8 mouse cellular contexts compared by ENCODE assay signal in genomic region chr11:50236540-50236936, GRCm38 (mm10). TPM values are rescaled to one million over a fixed set of nuclear protein-coding genes. Genes with fewer than 3 reads are reported as not detected.
DNase-seq lines count a peak whose midpoint lies in the region; ATAC-seq and TF ChIP-seq lines count a peak whose summit lies in the region.

No protein-coding gene starts in this region.

- peak; percentile 94 for ATAC-seq in forebrain, embryonic 12.5 days (ENCODE audit: low FRiP score)
- peak; percentile 85 for ATAC-seq in heart, embryonic 16.5 days (replicated peaks; ENCODE audit: extremely low read depth, insufficient read depth, low FRiP score)
- ATAC-seq in neural tube, embryonic 14.5 days (ENCODE audit: low read depth) = peak; percentile 87

- TF ChIP-seq CTCF in E14TG2a.4 (conservative IDR thresholded peaks at IDR 0.05; ENCODE audit: low read length) = no peak
- TF ChIP-seq CTCF in lung, adult 2 months (IDR thresholded peaks at IDR 0.05; ENCODE audit: insufficient read depth, low read length) = no peak

- peak overlapping the region; percentile 91 for H3K4me2 ChIP-seq in forebrain, embryonic 12.5 days
- peak overlapping the region; percentile 84 for H3K4me2 ChIP-seq in heart, embryonic 16.5 days (ENCODE audit: low read depth, low read length)
- peak overlapping the region; percentile 92 for H3K4me2 ChIP-seq in neural tube, embryonic 14.5 days (ENCODE audit: low read depth, low read length)

- no peak overlapping the region for H3K27ac ChIP-seq in forebrain, embryonic 12.5 days
- no peak overlapping the region for H3K27ac ChIP-seq in heart, embryonic 16.5 days (ENCODE audit: low read length)
- H3K27ac ChIP-seq in neural tube, embryonic 14.5 days (ENCODE audit: low read depth, low read length) = no peak overlapping the region

- H3K27me3 ChIP-seq in E14TG2a.4 (ENCODE audit: insufficient read depth, low read length) = peaks cover 82% of the 10 kb centered on the region
- peaks cover 39% of the 10 kb centered on the region for H3K27me3 ChIP-seq in forebrain, embryonic 12.5 days
- H3K27me3 ChIP-seq in heart, embryonic 16.5 days (ENCODE audit: control insufficient read depth, insufficient read depth, low read length) = peaks cover 19% of the 10 kb centered on the region
- H3K27me3 ChIP-seq in neural tube, embryonic 14.5 days (ENCODE audit: control insufficient read depth, insufficient read depth, low read length) = peaks cover 12% of the 10 kb centered on the region

- DNase-seq in c-Kit-positive CD71-negative TER-119-negative erythroid progenitor cells, embryonic 14.5 days (ENCODE audit: low read depth) = peak; percentile 88
- peak; percentile 95 to 97 for DNase-seq in kidney, postnatal 25 days
- peak; percentile 87 for DNase-seq in lung, adult 2 months
- peak; percentile 75 for DNase-seq in telencephalon, adult 2 months (ENCODE audit: low read depth, low spot score)

- H3K9ac ChIP-seq in forebrain, embryonic 12.5 days = peak overlapping the region; percentile 58
- peak overlapping the region; percentile 73 for H3K9ac ChIP-seq in heart, embryonic 16.5 days (ENCODE audit: low read length)
- peak overlapping the region; percentile 48 for H3K9ac ChIP-seq in neural tube, embryonic 14.5 days (replicated peaks; ENCODE audit: low read depth, low read length)

- peak overlapping the region; percentile 86 for H3K4me3 ChIP-seq in E14TG2a.4 (replicated peaks; ENCODE audit: low read length)
- H3K4me3 ChIP-seq in forebrain, embryonic 12.5 days (replicated peaks) = peak overlapping the region; percentile 59
- peak overlapping the region; percentile 68 for H3K4me3 ChIP-seq in heart, embryonic 16.5 days (ENCODE audit: low read length)
- H3K4me3 ChIP-seq in lung, adult 2 months (replicated peaks; ENCODE audit: extremely low read depth, low read depth, low read length) = peak overlapping the region; percentile 72
- H3K4me3 ChIP-seq in neural tube, embryonic 14.5 days (ENCODE audit: low read depth, low read length) = peak overlapping the region; percentile 48

- H3K36me3 ChIP-seq in E14TG2a.4 (ENCODE audit: insufficient read depth, low read length) = peaks cover 53% of the 10 kb centered on the region
- peaks cover 40% of the 10 kb centered on the region for H3K36me3 ChIP-seq in forebrain, embryonic 12.5 days (replicated peaks)
- peaks cover 34% of the 10 kb centered on the region for H3K36me3 ChIP-seq in heart, embryonic 16.5 days (ENCODE audit: control insufficient read depth, insufficient read depth)
- H3K36me3 ChIP-seq in neural tube, embryonic 14.5 days (ENCODE audit: control insufficient read depth, insufficient read depth, low read length) = peaks cover 35% of the 10 kb centered on the region

- no peak for TF ChIP-seq POLR2A in lung, adult 2 months (IDR thresholded peaks at IDR 0.05; ENCODE audit: borderline replicate concordance, extremely low read depth, low read depth, low read length)

- 0% methylated on average over 24 of the region's 27 CpGs for WGBS in forebrain, embryonic 12.5 days
- under 1% methylated on average over 25 of the region's 27 CpGs for WGBS in heart, embryonic 16.5 days
- under 1% methylated on average over 25 of the region's 27 CpGs for WGBS in lung, adult 2 months
- WGBS in neural tube, embryonic 14.5 days = under 1% methylated on average over 25 of the region's 27 CpGs

- no peaks in the 10 kb centered on the region for H3K9me3 ChIP-seq in E14TG2a.4 (ENCODE audit: low read length)
- H3K9me3 ChIP-seq in forebrain, embryonic 12.5 days = no peaks in the 10 kb centered on the region
- H3K9me3 ChIP-seq in heart, embryonic 16.5 days (replicated peaks; ENCODE audit: control insufficient read depth, low read length) = no peaks in the 10 kb centered on the region
- no peaks in the 10 kb centered on the region for H3K9me3 ChIP-seq in neural tube, embryonic 14.5 days (ENCODE audit: control insufficient read depth, low read length)

- peaks cover 66% of the 10 kb centered on the region for H3K4me1 ChIP-seq in E14TG2a.4 (replicated peaks; ENCODE audit: low read depth, low read length)
- peaks cover 15% of the 10 kb centered on the region for H3K4me1 ChIP-seq in forebrain, embryonic 12.5 days
- H3K4me1 ChIP-seq in heart, embryonic 16.5 days (ENCODE audit: control insufficient read depth, insufficient read depth, low read length) = peaks cover 16% of the 10 kb centered on the region
- H3K4me1 ChIP-seq in lung, adult 2 months (ENCODE audit: control insufficient read depth, insufficient read depth, low read length) = peaks cover 6% of the 10 kb centered on the region
- H3K4me1 ChIP-seq in neural tube, embryonic 14.5 days (ENCODE audit: control insufficient read depth, insufficient read depth, low read length) = peaks cover 11% of the 10 kb centered on the region; the same call in 1 of the 2 replicates

RNA-seq across cellular contexts. Expression of gene Ltc4s, which starts 1.9 kb away (rescaled TPM):
- 0.60 and 0.69 TPM in 2 replicates for polyA plus RNA-seq in forebrain, embryonic 12.5 days (2016; fragmentation: Nextera tagmentation; extraction: Ambion mirVana)
- polyA plus RNA-seq in heart, embryonic 16.5 days (2015; fragmentation: Nextera tagmentation; extraction: Ambion mirVana) = 1.5 and 2.3 TPM in 2 replicates
- polyA plus RNA-seq in lung, adult 2 months (2012; rRNA removed) = 106 and 119 TPM in 2 replicates
- polyA plus RNA-seq in neural tube, embryonic 14.5 days (2014; fragmentation: Nextera tagmentation; extraction: Ambion mirVana) = 1.3 and 3.3 TPM in 2 replicates

RNA-seq across cellular contexts. Expression of gene Mgat4b, which starts 25.8 kb away (rescaled TPM):
- 31.6 and 40.3 TPM in 2 replicates for polyA plus RNA-seq in forebrain, embryonic 12.5 days (2016; fragmentation: Nextera tagmentation; extraction: Ambion mirVana)
- polyA plus RNA-seq in heart, embryonic 16.5 days (2015; fragmentation: Nextera tagmentation; extraction: Ambion mirVana) = 11.8 and 29.2 TPM in 2 replicates
- polyA plus RNA-seq in lung, adult 2 months (2012; rRNA removed) = 77.4 and 91.7 TPM in 2 replicates
- polyA plus RNA-seq in neural tube, embryonic 14.5 days (2014; fragmentation: Nextera tagmentation; extraction: Ambion mirVana) = 52.0 and 53.6 TPM in 2 replicates

RNA-seq across cellular contexts. Expression of gene Sqstm1, which starts 25.9 kb away (rescaled TPM):
- 165 and 169 TPM in 2 replicates for polyA plus RNA-seq in forebrain, embryonic 12.5 days (2016; fragmentation: Nextera tagmentation; extraction: Ambion mirVana)
- 261 and 264 TPM in 2 replicates for polyA plus RNA-seq in heart, embryonic 16.5 days (2015; fragmentation: Nextera tagmentation; extraction: Ambion mirVana)
- 249 and 251 TPM in 2 replicates for polyA plus RNA-seq in lung, adult 2 months (2012; rRNA removed)
- 377 and 383 TPM in 2 replicates for polyA plus RNA-seq in neural tube, embryonic 14.5 days (2014; fragmentation: Nextera tagmentation; extraction: Ambion mirVana)

RNA-seq across cellular contexts. Expression of gene Maml1, which starts 55.6 kb away (rescaled TPM):
- polyA plus RNA-seq in forebrain, embryonic 12.5 days (2016; fragmentation: Nextera tagmentation; extraction: Ambion mirVana) = 5.5 and 5.9 TPM in 2 replicates
- 2.6 and 3.0 TPM in 2 replicates for polyA plus RNA-seq in heart, embryonic 16.5 days (2015; fragmentation: Nextera tagmentation; extraction: Ambion mirVana)
- polyA plus RNA-seq in lung, adult 2 months (2012; rRNA removed) = 19.5 and 22.5 TPM in 2 replicates
- polyA plus RNA-seq in neural tube, embryonic 14.5 days (2014; fragmentation: Nextera tagmentation; extraction: Ambion mirVana) = 3.5 and 4.4 TPM in 2 replicates

Comparison
In these comparisons a context has a peak if more than half of its experiments do, and no peak if none do; other contexts are left out.
1. RNA of gene Ltc4s, which starts 1.9 kb away (polyA plus RNA-seq): 106 to 119 TPM in lung, adult 2 months; 1.5 to 2.3 TPM in heart, embryonic 16.5 days, 1.3 to 3.3 TPM in neural tube, embryonic 14.5 days and 0.60 to 0.69 TPM in forebrain, embryonic 12.5 days; every median in the first group is over 10 times any median in the second.
2. Peak in every context shown above with its lines, with median percentiles within 50 percentile points of each other: H3K4me3 ChIP-seq, DNase-seq, ATAC-seq, H3K4me2 ChIP-seq and H3K9ac ChIP-seq.